Mouse (Mus musculus) embryonic facial prominence, embryonic 15.5 days (tissue): ENCODE data around the gene Ltb. TPM values are rescaled to one million over a fixed set of nuclear protein-coding genes. Genes with fewer than 3 reads are reported as not detected.

Source experiments
- ATAC-seq: fragments of 200-750 bp; cut with Nextera tagmentation; 2 replicates; pipeline ENCODE4 v1.8.0; 2017; ENCODE audit warnings: low read depth, moderate TSS enrichment; ENCODE audit not compliant: insufficient number of reproducible peaks, low FRiP score, low TSS enrichment
- H3K27ac ChIP-seq: fragments of 300-500 bp; sonication (generic); replicated peaks from 2 replicates; pipeline ENCODE4 v1.5.1; 2015; ENCODE audit warnings: mild to moderate bottlenecking, inconsistent platforms
- H3K27me3 ChIP-seq: fragments of 300-500 bp; sonication (generic); 2 replicates; pipeline ENCODE4 v1.6.1; 2015; ENCODE audit warnings: inconsistent platforms
- H3K36me3 ChIP-seq: fragments of 300-500 bp; sonication (generic); 2 replicates; pipeline ENCODE4 v1.6.1; 2015; ENCODE audit warnings: mild to moderate bottlenecking, inconsistent platforms
- H3K4me1 ChIP-seq: fragments of 300-500 bp; sonication (generic); 2 replicates; pipeline ENCODE4 v1.6.1; 2015; ENCODE audit warnings: inconsistent platforms
- H3K4me2 ChIP-seq: fragments of 300-500 bp; sonication (generic); replicated peaks from 2 replicates; pipeline ENCODE4 v1.6.1; 2015; ENCODE audit warnings: mild to moderate bottlenecking, inconsistent platforms
- H3K4me3 ChIP-seq: fragments of 300-500 bp; sonication (generic); replicated peaks from 2 replicates; pipeline ENCODE4 v1.5.1; 2015; ENCODE audit warnings: mild to moderate bottlenecking, inconsistent platforms
- H3K9ac ChIP-seq: fragments of 300-500 bp; sonication (generic); 2 replicates; pipeline ENCODE4 v1.6.1; 2015; ENCODE audit warnings: inconsistent platforms
- H3K9me3 ChIP-seq: fragments of 300-500 bp; sonication (generic); replicated peaks from 2 replicates; pipeline ENCODE4 v1.6.1; 2016; ENCODE audit warnings: inconsistent platforms
- WGBS: fragments of 180-500 bp; shearing (Covaris S2); methylation state at CpG from one replicate; pipeline ENCODE4 v1.1.7; 2015; 5-methylcytosine and 5-hydroxymethylcytosine counted together
- polyA plus RNA-seq: library from polyadenylated mRNA; unstranded; fragments of >200 nt; fragmentation: Nextera tagmentation; extraction: Ambion mirVana; gene quantifications from 2 replicates; pipeline ENCODE4 v1.2.1, GENCODE M21; 2015

Ltb gene
- 2.3 and 2.9 TPM in 2 replicates for polyA plus RNA-seq

- no peak for ATAC-seq
- Histone ChIP-seq H3K27me3 (peaks cover 30% of the 10 kb centered on the region), H3K9me3 (no peaks in the 10 kb centered on the region), H3K4me3 (peak within 1 kb of the TSS; percentile 48), H3K36me3 (no peaks in the 10 kb centered on the region), H3K4me2 (peak within 1 kb of the TSS; percentile 90), H3K9ac (peak within 1 kb of the TSS; percentile 42; the same call in 1 of the 2 replicates), H3K4me1 (peaks cover 16% of the 10 kb centered on the region), H3K27ac (no peak within 1 kb of the TSS)
- 63% methylated on average over 27 of the region's 28 CpGs for WGBS
Measured at GRCm38 (mm10) chr17:35193881-35194843, at the start of gene Ltb. Ltb (plus strand) TSS chr17:35194439.

- Histone ChIP-seq H3K4me1 (0 out of 2 replicates have a peak, but pooled peaks cover 2% of the 10 kb centered on the region), H3K36me3 (peaks cover 97% of the 10 kb centered on the region), H3K9ac (no peak overlapping the region), H3K27me3 (no peaks in the 10 kb centered on the region), H3K9me3 (no peaks in the 10 kb centered on the region), H3K27ac (no peak overlapping the region), H3K4me3 (no peak overlapping the region), H3K4me2 (no peak overlapping the region)
- no peak for ATAC-seq
- WGBS, result 88% methylated on average over 5 of the region's 5 CpGs
Measured at GRCm38 (mm10) chr17:35146139-35146538, 48.1 kb upstream of the Ltb start.

DNA sequence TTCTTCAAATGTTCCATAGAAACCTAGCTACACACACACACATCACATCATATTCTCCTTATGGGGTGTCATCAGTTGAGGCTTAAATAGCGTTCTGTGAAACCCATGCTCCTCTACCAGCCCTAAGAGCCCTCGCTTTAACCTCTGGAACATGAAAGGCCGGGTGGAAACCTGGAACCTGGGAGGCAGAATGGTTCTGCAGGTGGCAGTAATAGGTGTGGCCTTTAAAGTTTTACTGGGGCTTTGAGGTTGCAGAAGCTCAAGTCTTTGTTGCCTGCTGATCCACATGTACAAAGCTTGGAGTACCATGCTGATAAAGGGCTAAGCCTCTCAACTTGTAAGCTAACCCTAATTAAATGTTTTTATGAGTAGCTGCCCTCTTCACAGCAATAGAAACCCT is 46.9 kb upstream of the Ltb start:
- Histone ChIP-seq H3K9me3 (no peaks in the 10 kb centered on the region), H3K27me3 (no peaks in the 10 kb centered on the region), H3K4me1 (0 out of 2 replicates have a peak, but pooled peaks cover 2% of the 10 kb centered on the region), H3K4me2 (no peak overlapping the region), H3K36me3 (peaks cover 97% of the 10 kb centered on the region), H3K9ac (no peak overlapping the region), H3K4me3 (no peak overlapping the region), H3K27ac (0 out of 2 replicates have a peak overlapping the region, but pooled peaks have one; percentile 7)
- 54% methylated on average over 3 of the region's 3 CpGs for WGBS
- ATAC-seq, result no peak

GRCm38 (mm10) chr17:35147922-35148639 is 46.2 kb upstream of the Ltb start:
- 0 out of 2 replicates have a peak, but pooled peaks cover 2% of the 10 kb centered on the region for H3K4me1 ChIP-seq
- WGBS, result 55% methylated on average over 5 of the region's 5 CpGs
- peak overlapping the region; percentile 40 for H3K27ac ChIP-seq
- H3K9me3 ChIP-seq, result no peaks in the 10 kb centered on the region
- peaks cover 97% of the 10 kb centered on the region for H3K36me3 ChIP-seq
- no peak overlapping the region for H3K4me2 ChIP-seq
- no peaks in the 10 kb centered on the region for H3K27me3 ChIP-seq
- H3K9ac ChIP-seq, result no peak overlapping the region
- H3K4me3 ChIP-seq, result no peak overlapping the region
- ATAC-seq, result no peak

- Histone ChIP-seq H3K36me3 (peaks cover 97% of the 10 kb centered on the region), H3K9me3 (no peaks in the 10 kb centered on the region), H3K4me2 (no peak overlapping the region), H3K27me3 (no peaks in the 10 kb centered on the region), H3K27ac (no peak overlapping the region), H3K4me1 (peaks cover 8% of the 10 kb centered on the region), H3K4me3 (no peak overlapping the region), H3K9ac (no peak overlapping the region)
- no peak for ATAC-seq
- 93% methylated on average over 4 of the region's 4 CpGs for WGBS
Measured at GRCm38 (mm10) chr17:35152121-35152520, 42.1 kb upstream of the Ltb start.

DNA sequence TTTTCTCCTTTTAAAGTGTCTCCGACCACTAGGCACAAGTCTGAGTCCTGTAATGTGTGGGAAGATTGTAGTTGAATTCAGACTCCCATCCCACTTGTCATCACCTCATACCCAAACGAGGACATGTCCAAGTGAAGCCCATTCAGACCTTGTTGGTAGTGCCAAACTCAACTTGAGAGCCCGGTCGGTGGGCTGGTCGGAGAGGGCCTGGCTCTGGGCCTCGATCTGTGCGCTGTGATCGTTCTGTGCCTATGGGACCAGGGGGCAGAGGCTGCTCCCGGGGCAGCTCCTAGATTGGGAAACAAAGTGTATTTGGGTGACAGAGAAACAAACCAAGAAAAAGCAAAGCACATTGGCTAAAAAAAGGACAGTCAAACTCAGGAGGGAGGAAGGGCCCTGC is 41.2 kb upstream of the Ltb start:
- Histone ChIP-seq H3K4me1 (peaks cover 8% of the 10 kb centered on the region), H3K4me2 (no peak overlapping the region), H3K36me3 (peaks cover 98% of the 10 kb centered on the region), H3K27me3 (no peaks in the 10 kb centered on the region), H3K9me3 (no peaks in the 10 kb centered on the region), H3K9ac (no peak overlapping the region), H3K27ac (no peak overlapping the region), H3K4me3 (no peak overlapping the region)
- no peak for ATAC-seq
- 90% methylated on average over 9 of the region's 9 CpGs for WGBS

DNA sequence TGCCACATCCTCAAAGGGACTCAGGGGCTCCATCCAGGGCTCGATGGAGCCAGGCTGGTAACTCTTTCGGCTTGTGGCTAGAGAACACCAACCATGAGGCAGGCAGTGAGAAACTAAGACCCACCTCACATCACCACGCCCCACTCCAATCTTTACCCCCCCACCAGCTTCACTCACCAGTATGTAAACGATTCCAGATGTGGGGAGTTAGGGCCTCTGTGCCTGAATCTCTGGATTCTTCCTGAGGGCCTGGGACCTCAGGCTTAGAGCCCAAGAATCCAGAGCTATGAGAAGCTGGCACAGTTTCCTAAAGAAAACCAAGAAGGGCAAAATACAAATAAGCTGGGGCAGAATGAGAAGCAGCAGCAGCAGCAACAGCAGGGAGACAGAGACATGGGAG is 40.3 kb upstream of the Ltb start:
- Histone ChIP-seq H3K27ac (peak overlapping the region; percentile 35; the same call in 1 of the 2 replicates), H3K4me1 (peaks cover 6% of the 10 kb centered on the region), H3K36me3 (peaks cover 98% of the 10 kb centered on the region), H3K9ac (no peak overlapping the region), H3K4me3 (no peak overlapping the region), H3K4me2 (no peak overlapping the region), H3K9me3 (no peaks in the 10 kb centered on the region), H3K27me3 (no peaks in the 10 kb centered on the region)
- WGBS, result 48% methylated on average over 4 of the region's 4 CpGs
- ATAC-seq, result no peak

GRCm38 (mm10) chr17:35154616-35155015 is 39.6 kb upstream of the Ltb start:
- no peak overlapping the region for H3K9ac ChIP-seq
- H3K9me3 ChIP-seq, result no peaks in the 10 kb centered on the region
- no peaks in the 10 kb centered on the region for H3K27me3 ChIP-seq
- H3K36me3 ChIP-seq, result peaks cover 98% of the 10 kb centered on the region
- no peak overlapping the region for H3K4me2 ChIP-seq
- no peak overlapping the region for H3K4me3 ChIP-seq
- H3K4me1 ChIP-seq, result peaks cover 6% of the 10 kb centered on the region
- peak overlapping the region; percentile 35; the same call in 1 of the 2 replicates for H3K27ac ChIP-seq
- whole genome bisulfite sequencing, result 77% methylated on average over 7 of the region's 7 CpGs
- ATAC-seq, result no peak

DNA sequence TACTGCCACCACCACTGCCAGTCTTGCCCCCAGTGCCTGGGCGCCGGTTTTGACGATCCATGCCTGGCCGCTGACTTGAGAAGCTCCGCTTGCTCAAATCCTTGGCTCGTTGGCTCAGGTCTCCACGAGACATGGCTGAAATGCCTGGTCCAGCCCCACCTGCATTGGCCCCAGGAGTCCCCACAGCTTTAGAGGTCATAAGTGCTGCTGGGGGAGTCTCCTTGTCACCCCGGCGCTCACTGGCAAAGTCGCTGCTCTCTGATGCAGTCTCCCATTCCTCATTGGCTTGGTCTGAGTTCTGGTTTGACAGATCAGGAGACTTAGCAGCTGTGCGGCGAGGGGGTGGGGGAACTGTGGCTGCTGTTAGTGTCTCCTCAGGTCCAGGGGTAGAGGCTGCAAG is 38.8 kb upstream of the Ltb start:
- Histone ChIP-seq H3K9ac (no peak overlapping the region), H3K4me1 (peaks cover 6% of the 10 kb centered on the region), H3K27me3 (no peaks in the 10 kb centered on the region), H3K36me3 (peaks cover 98% of the 10 kb centered on the region), H3K27ac (0 out of 2 replicates have a peak overlapping the region, but pooled peaks have one; percentile 9), H3K4me2 (no peak overlapping the region), H3K4me3 (no peak overlapping the region), H3K9me3 (no peaks in the 10 kb centered on the region)
- ATAC-seq, result no peak
- WGBS, result 92% methylated on average over 12 of the region's 12 CpGs

DNA sequence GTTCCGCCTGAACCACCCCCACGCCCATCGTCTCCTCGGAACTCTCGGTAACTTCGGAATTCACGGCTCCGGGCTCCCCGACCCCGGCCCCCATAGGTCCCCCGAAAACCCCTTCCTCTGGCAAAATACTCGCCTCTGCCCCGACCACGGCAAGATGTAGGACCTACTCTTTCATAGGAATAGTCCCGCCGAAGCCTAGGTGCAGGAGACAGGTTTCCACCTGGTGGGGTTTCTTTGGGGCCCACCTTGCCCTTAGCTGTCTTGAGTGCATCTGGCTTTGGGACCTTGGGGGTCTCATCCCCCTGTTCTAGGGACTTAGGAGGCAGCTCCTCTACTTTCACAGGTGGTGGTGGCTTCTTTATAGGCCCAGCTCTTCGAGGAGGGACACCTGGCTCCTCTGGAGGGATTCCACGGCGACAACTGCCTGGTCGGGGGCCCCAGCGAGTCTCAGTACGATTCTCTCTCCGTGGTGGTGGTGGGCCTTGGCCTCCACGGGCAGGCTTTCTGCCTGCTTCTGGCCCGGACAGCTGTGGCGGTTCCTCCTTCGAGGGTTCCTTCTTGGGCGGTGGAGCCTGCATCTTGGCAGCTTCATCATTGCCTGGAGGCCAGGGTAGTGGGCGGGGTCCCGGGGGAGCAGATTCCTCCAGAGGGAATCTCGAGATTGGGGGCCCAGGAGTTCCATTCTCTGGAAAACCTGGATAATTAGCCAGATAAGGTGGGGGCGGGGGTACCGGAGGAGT is 37.6 kb upstream of the Ltb start:
- Histone ChIP-seq H3K4me2 (no peak overlapping the region), H3K27me3 (no peaks in the 10 kb centered on the region), H3K9me3 (no peaks in the 10 kb centered on the region), H3K4me1 (peaks cover 14% of the 10 kb centered on the region), H3K36me3 (peaks cover 100% of the 10 kb centered on the region), H3K9ac (no peak overlapping the region), H3K4me3 (no peak overlapping the region), H3K27ac (no peak overlapping the region)
- 81% methylated on average over 33 of the region's 33 CpGs for WGBS
- no peak for ATAC-seq

DNA sequence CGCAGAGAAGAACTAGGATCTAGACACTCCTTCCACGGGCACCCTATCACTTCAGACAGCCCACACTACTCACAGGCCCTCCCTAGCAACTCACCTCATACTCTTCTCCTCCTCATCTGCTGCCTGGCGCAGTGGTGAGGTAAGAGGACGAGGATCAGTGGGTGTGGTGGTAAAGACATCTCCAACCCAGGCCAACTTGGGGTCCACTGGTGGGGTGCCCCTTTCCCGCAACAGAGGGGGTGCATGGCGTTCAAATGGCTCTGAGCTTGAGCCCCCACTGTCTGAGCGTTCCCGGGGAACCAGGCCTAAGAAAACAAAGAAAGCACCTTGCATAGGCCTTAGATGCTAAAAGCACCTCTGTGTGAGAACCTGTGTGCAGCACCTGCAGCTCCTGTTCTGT is 37.0 kb upstream of the Ltb start:
- Histone ChIP-seq H3K4me2 (no peak overlapping the region), H3K9me3 (no peaks in the 10 kb centered on the region), H3K9ac (no peak overlapping the region), H3K36me3 (peaks cover 100% of the 10 kb centered on the region), H3K27ac (no peak overlapping the region), H3K27me3 (no peaks in the 10 kb centered on the region), H3K4me1 (peaks cover 20% of the 10 kb centered on the region), H3K4me3 (no peak overlapping the region)
- no peak for ATAC-seq
- WGBS, result 83% methylated on average over 8 of the region's 8 CpGs
